Mouse (Mus musculus): ENCODE measurements around the gene Stag2.

GRCm38 (mm10) chrX:42320424-42320823 lies 171.3 kb downstream of the Stag2 start:
- TF ChIP-seq CTCF (IDR thresholded peaks at IDR 0.05; ENCODE audit: borderline replicate concordance, insufficient read depth, low read depth, low read length) (no peak), POLR2A (IDR thresholded peaks at IDR 0.05; ENCODE audit: borderline replicate concordance, insufficient read depth, low read length) (no peak)

Data from cerebellum, adult 2 months (tissue).